ENCODE assay signal across 13 mouse cellular contexts in the genomic region with DNA sequence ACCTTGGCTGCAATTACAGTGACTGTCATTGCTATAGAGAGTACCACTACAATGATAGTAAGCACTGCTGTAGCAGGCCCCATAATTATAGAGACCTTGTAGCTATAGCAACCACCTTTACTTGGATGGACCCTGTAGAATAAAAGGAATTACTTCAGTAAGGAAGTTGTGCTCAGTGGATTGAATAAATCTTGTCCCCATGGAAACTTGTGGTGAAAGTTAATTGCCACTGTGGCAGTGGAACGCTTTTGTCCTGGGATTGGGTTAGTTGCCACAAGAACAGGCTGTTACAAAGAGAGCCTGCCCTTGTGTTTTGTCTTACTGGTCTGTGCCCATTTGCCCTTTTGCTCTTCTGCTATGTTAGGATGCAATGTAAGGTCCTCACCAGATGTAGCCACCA. TPM values are rescaled to one million over a fixed set of nuclear protein-coding genes. Genes with fewer than 3 reads are reported as not detected.
A peak's percentile ranks its signal among the peaks of the same experiment; 100 is the strongest.
DNase-seq lines count a peak whose midpoint lies in the region; ATAC-seq lines count a peak whose summit lies in the region.
"Had no signal": no experiment of that assay in that cellular context is flagged by ENCODE, and none has a peak within 500 bp of the region (broad histone marks: within the 10 kb centered on the region; RNA-seq: fewer than 3 reads in every experiment).

No protein-coding gene starts in this region.

- no peak overlapping the region for H3K9ac ChIP-seq in neural tube, embryonic 12.5 days
- no peak overlapping the region for H3K9ac ChIP-seq in hindbrain, embryonic 11.5 days (ENCODE audit: low read depth, low read length)
- no peak overlapping the region for H3K9ac ChIP-seq in midbrain, embryonic 13.5 days (replicated peaks)

- WGBS in neural tube, embryonic 12.5 days = 39% methylated on average over 1 of the region's 1 CpGs
- 33% methylated on average over 1 of the region's 1 CpGs for WGBS in hindbrain, embryonic 11.5 days
- 29% methylated on average over 1 of the region's 1 CpGs for WGBS in midbrain, embryonic 13.5 days

- no peak overlapping the region for H3K27ac ChIP-seq in neural tube, embryonic 12.5 days
- no peak overlapping the region for H3K27ac ChIP-seq in hindbrain, embryonic 11.5 days (ENCODE audit: low read depth, low read length)
- no peak overlapping the region for H3K27ac ChIP-seq in midbrain, embryonic 13.5 days

- H3K27me3 ChIP-seq in neural tube, embryonic 12.5 days (replicated peaks) = no peaks in the 10 kb centered on the region
- H3K27me3 ChIP-seq in hindbrain, embryonic 11.5 days (ENCODE audit: control insufficient read depth, insufficient read depth, low read length) = no peaks in the 10 kb centered on the region
- peaks cover 2% of the 10 kb centered on the region; the same call in 1 of the 2 replicates for H3K27me3 ChIP-seq in midbrain, embryonic 13.5 days

- no peaks in the 10 kb centered on the region for H3K9me3 ChIP-seq in neural tube, embryonic 12.5 days
- no peaks in the 10 kb centered on the region for H3K9me3 ChIP-seq in hindbrain, embryonic 11.5 days (ENCODE audit: control insufficient read depth, low read length)
- no peaks in the 10 kb centered on the region for H3K9me3 ChIP-seq in midbrain, embryonic 13.5 days

- H3K4me1 ChIP-seq in neural tube, embryonic 12.5 days = no peaks in the 10 kb centered on the region
- no peaks in the 10 kb centered on the region for H3K4me1 ChIP-seq in hindbrain, embryonic 11.5 days (replicated peaks; ENCODE audit: control insufficient read depth, insufficient read depth, low read length)
- 0 out of 2 replicates have a peak, but pooled peaks cover 7% of the 10 kb centered on the region for H3K4me1 ChIP-seq in midbrain, embryonic 13.5 days (replicated peaks)

- no peak for DNase-seq in neural tube, embryonic 10.5 days (ENCODE audit: extremely low spot score, low spot score)
- peak; percentile 26 for DNase-seq in hindbrain, embryonic 11.5 days (ENCODE audit: low spot score)
- DNase-seq in testis, postnatal 10 days (ENCODE audit: low spot score) = no peak
- DNase-seq in Muller cell, postnatal 12 days (ENCODE audit: inconsistent ontology term) = no peak
- no peak for DNase-seq in kidney, adult 18-20 months
- no peak for DNase-seq in c-Kit-positive CD71-positive TER-119-positive erythroid progenitor cells, embryonic 14.5 days (ENCODE audit: low spot score)
- DNase-seq: B cell, adult 2 months; cerebellum, adult 18-20 months; kidney, adult 8-10 months; right cerebral cortex, postnatal 14 days had no signal

- H3K4me2 ChIP-seq in neural tube, embryonic 12.5 days (replicated peaks) = no peak overlapping the region
- H3K4me2 ChIP-seq in hindbrain, embryonic 11.5 days (replicated peaks; ENCODE audit: low read depth, low read length) = no peak overlapping the region
- no peak overlapping the region for H3K4me2 ChIP-seq in midbrain, embryonic 13.5 days (replicated peaks)

- H3K4me3 ChIP-seq in neural tube, embryonic 12.5 days = no peak overlapping the region
- no peak overlapping the region for H3K4me3 ChIP-seq in hindbrain, embryonic 11.5 days (ENCODE audit: low read depth, low read length)
- no peak overlapping the region for H3K4me3 ChIP-seq in midbrain, embryonic 13.5 days (replicated peaks)
- H3K4me3 ChIP-seq: erythroblast, embryonic 14.5 days had no signal

- no peaks in the 10 kb centered on the region for H3K36me3 ChIP-seq in neural tube, embryonic 12.5 days
- H3K36me3 ChIP-seq in hindbrain, embryonic 11.5 days (ENCODE audit: control insufficient read depth, insufficient read depth, low read length) = no peaks in the 10 kb centered on the region
- no peaks in the 10 kb centered on the region for H3K36me3 ChIP-seq in midbrain, embryonic 13.5 days

- ATAC-seq in neural tube, embryonic 12.5 days (ENCODE audit: low FRiP score, low read depth) = peak; percentile 75
- peak; percentile 67 for ATAC-seq in hindbrain, embryonic 11.5 days (ENCODE audit: low FRiP score)
- ATAC-seq in midbrain, embryonic 13.5 days = peak; percentile 75

RNA-seq across cellular contexts. Expression of a gene that starts 58.2 kb away (rescaled TPM):
- polyA plus RNA-seq in neural tube, embryonic 12.5 days (2016; fragmentation: Nextera tagmentation; extraction: Ambion mirVana) = 45.9 and 50.2 TPM in 2 replicates
- polyA plus RNA-seq in hindbrain, embryonic 11.5 days (2014; fragmentation: Nextera tagmentation; extraction: Ambion mirVana) = 23.0 and 29.0 TPM in 2 replicates
- polyA plus RNA-seq in midbrain, embryonic 13.5 days (2015; fragmentation: Nextera tagmentation; extraction: Ambion mirVana) = 53.6 and 58.6 TPM in 2 replicates
